Mouse (Mus musculus) left cerebral cortex, postnatal 14 days (tissue): ENCODE results near the gene Fut2. TPM values are rescaled to one million over a fixed set of nuclear protein-coding genes. Genes with fewer than 3 reads are reported as not detected.

Experiments
- DNase-seq, 2 experiments: peaks; one replicate each; pipeline ENCODE4 v3.0.0; 2021 to 2022; ENCODE audit warnings: low spot score in 2 of 2, mixed read lengths in 1 of 2
- intact Hi-C: fragments of 180-260 bp; cut with DNase I; formaldehyde crosslinking; loops from one replicate; pipeline ENCODE4 v1.15.1; 2025
- total RNA-seq, 2 experiments: library from RNA; stranded (reverse); gene quantifications; 2 replicates each; pipeline ENCODE4 v1.2.3; 2021

Gene Fut2
- total RNA-seq, 2 experiments from 2014 or later = 0.19 to 0.46 TPM

DNA sequence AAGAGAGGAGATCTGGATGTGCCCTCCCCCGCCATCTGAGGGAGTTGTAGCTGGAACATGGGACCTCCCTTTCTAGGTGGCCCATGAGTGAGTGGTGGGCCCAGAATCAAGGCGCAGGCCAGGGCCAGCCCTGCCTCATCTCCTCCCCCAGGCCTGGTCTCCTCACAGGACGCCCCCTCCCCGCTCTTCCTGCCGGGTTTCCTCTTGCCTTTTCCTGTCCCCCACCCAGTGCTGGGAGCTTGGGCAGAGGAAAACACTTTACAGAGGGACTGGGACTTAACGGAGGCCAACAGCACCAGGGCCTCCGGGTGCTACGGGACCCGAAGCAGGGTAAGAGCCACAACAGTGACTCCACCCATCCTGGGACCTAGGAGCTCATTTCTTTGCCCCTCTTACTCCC is 38.9 kb downstream of the Fut2 start, which contains the start of gene Rasip1:
Gene Rasip1, plus strand, starts transcription at position 228 of the 400 bp plus-strand sequence.
- intact Hi-C loops = no loop called here
- no peak for DNase-seq

DNA sequence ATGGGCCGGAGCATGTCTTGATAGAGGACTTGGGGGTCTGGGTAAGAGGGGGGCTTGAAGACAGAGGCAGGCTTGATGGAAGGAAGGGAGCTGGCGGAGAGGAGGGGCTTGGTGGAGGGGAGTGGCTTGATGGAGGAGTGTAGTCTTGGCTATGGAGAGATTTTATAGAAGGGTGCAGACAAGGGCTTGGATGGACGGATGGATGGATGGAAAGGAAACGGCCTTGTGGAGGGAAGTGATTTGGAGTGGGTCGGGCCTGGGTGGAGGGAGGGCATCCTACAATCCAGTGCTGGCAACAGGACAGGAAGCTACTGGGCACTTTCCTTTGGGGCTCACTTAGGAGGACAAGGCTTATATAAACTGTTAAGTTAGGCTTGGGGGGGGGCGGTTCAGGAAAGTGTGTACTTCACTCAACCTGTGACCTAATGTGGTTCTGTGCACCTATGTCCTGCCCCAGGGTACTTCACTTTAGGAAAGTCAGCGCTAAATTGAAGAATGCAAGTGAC is 39.6 kb downstream of the Fut2 start:
- intact Hi-C loops = no loop called here

DNA sequence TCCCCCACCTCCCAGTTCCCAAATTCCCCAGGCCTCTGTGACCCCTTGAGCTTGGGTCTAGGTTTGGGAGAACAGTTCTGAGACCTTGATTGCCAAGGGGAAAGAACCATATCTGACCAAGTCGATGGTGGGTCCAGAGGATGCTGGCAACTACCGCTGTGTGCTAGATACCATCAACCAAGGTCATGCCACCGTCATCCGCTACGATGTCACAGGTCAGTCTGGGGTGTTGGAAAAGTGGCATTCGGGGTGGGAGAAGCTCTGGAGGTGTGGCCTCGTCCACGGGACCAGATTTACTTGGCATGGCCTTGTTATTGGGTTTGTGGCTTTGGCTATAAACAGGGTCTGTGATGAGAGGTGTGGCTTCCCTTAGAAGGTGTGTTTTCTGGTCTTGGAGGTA is 40.7 kb downstream of the Fut2 start:
- no peak for DNase-seq
- intact Hi-C loops = no loop called here

More for the DNA sequence above, 39.6 kb downstream of the Fut2 start:
- no peak for DNase-seq

DNA sequence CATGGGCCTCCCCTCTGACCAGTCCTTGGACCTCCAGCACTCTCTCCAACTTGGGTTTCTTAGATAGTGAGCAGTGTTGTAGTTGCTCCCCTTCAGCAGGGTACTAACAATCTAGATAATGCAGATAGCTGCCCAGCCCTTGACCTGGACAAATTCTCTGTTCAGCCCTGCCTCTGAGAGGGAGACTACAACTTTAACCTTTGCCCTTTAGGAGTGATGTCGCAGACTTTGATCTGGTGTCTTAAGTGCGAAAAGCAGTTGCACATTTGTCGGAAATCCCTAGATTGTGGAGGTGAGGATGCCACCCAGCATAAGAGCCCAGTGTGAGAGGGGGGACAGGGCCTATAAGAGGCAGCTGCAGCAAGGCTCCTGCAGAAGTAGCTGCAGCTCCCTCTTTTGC is 41.5 kb downstream of the Fut2 start:
- intact Hi-C loops = no loop called here
- no peak for DNase-seq

DNA sequence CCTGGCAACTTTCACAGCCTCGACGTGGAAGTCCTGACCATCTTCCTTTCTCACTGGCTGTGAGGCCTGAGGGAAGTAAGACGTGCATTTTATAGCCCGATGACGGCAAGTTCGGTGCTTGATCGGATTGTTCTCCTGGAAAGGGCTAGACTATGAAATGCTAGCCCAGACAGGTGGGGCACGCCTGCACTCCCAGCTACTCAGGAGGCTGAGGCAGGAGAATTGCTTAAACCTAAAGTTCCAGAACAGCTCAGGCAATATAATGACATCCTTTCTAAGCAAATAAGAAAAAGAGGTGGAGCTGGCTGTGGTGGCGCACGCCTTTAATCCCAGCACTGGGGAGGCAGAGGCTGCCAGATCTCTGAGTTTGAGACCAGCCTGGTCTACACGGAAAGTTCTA is 42.7 kb downstream of the Fut2 start:
- intact Hi-C loops = no loop called here

DNA sequence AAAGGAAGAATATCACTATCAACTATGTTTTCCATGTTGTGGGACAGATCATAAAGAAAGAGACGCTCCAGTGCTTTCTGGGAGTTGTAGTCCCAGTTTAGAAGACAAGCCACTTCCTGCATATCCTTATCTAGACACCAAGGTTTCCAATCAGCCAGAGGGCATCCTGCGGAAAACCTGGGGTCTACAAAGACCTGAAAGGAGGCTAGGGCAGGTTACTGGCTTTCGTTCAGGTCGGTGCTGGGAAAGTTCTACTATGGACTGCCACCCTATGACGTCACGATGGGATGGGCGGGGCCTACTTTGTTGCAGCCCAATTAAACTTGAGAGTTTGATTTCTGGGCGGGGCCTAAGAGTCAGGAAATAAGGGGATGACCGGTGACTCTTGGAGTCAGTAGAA is 44.8 kb downstream of the Fut2 start, which contains the start of gene Izumo1:
Gene Izumo1, plus strand, starts transcription at position 369 of the 400 bp plus-strand sequence.
- intact Hi-C loops = no loop called here
- no peak for DNase-seq

More for the DNA sequence above, 42.7 kb downstream of the Fut2 start:
- DNase-seq = no peak

DNA sequence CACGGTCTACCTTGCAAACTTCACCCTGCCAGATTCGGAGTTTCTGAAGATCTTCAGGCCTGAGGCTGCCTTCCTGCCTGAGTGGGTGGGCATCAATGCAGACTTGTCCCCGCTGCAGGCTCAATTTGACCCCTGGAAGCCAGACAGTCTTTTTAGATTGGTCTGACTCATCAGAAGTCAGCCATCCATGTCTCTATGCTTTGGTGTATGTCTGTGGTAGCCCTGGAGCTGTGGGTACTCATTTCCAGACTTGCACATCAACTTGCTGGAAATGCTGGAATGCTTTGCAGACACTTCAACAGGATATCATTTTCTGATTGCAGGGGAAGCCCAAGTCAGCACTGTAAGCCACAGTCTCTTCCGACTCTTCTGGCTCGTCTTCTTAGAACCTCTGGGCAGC is 46.6 kb downstream of the Fut2 start:
- DNase-seq = no peak
- intact Hi-C loops = no loop called here

DNA sequence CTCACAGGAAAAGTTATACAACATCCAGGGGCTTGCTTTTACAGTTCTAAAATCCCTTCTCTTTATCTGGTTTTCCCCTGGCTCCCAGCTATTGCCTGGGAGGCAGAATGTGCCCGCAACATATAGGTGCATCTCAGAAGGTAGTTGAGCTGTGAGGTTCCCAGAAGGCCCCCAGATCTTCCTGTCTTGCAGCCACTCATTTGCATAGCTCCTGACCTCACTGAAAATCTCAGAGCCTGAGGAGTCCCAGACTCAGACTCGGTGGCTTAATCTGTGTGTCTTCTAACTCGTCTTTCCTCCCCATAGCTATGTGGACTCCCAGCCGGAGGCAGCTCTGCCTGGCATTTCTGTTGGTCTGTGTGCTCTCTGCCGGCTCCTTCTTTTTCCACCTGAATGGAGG is 47.9 kb downstream of the Fut2 start:
- intact Hi-C loops = no loop called here
- no peak for DNase-seq

DNA sequence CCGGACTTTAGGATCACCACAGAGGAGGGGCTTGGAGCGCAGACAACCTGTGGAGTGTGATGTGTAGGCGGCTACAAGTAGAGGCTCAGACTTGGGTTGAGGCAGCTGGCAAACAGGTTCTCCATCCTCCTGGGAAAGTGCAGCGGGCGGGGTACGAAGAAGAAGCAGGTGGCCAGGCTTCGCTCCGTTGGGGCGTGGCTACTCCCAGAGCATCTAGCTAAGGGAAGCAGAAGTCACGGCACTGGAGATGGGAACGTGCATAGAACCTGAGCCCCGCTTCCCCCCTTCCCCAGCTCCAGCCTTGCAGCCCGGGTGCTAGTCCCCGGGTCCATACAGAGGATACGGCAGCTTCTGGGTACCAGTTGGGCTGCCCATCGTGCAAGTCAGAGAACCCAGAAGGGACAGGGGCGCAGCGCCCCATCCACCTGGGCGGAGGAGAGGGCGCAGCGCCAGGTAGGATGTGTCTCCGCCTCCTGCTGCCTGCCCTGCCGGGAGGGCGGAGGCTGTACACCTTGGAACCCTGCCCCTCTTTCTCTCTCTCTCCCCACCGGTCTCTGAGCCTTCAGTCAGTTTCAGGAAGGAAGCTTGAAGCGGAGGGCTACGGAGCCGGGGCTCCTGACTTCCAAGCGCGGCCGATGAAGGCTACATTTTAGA is 49.0 kb downstream of the Fut2 start, which contains the start of gene Fut1:
Gene Fut1, plus strand, starts transcription at position 248 of the 654 bp plus-strand sequence.
- DNase-seq = peak in 1 of 2 experiments; percentile 38
- intact Hi-C loops = no loop called here

DNA sequence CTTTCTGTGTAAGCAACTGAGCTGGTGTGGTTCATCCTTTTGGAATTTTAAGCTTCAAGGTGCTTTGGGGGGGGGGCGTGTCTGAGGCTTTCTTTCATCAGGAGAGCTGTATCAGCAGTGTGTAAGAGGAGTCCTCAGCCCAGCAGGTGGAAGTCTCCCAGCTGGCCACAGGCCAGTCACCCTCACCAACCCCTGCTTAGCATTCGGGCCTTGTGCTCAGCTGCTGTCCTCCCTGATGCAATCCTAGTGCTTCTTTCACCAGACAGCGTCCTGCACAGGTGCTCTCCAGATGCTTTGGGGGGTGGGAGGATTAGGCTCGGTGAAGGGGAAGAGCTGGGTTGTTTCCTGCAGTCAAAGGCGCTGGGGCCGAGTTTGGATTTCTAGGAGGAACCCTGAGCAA is 49.9 kb downstream of the Fut2 start:
- intact Hi-C loops = no loop called here
- no peak for DNase-seq

DNA sequence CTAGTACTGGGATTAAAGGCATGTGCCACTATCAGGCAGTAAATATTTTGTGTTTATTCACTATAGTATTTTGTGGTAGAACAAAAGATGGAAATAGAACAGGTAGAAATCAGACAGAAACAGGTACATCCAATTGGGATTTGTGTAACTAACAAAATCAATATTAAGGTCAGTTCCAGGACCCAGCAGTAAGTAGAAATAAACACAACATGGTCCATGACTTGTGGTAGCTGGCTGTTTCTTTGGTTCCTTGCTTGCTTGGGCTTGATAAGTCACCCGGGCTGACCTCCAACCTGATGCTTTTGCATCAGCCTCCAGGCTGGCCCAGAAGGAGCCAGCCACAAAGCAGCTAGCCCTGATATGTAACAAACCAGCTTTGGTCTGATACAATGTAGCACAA is 56.7 kb downstream of the Fut2 start:
- intact Hi-C loops = loop anchor here (10.0 kb wide), 1 partner anchor 55 kb away; the partner anchor contains the start of gene Fut2
- DNase-seq = no peak

DNA sequence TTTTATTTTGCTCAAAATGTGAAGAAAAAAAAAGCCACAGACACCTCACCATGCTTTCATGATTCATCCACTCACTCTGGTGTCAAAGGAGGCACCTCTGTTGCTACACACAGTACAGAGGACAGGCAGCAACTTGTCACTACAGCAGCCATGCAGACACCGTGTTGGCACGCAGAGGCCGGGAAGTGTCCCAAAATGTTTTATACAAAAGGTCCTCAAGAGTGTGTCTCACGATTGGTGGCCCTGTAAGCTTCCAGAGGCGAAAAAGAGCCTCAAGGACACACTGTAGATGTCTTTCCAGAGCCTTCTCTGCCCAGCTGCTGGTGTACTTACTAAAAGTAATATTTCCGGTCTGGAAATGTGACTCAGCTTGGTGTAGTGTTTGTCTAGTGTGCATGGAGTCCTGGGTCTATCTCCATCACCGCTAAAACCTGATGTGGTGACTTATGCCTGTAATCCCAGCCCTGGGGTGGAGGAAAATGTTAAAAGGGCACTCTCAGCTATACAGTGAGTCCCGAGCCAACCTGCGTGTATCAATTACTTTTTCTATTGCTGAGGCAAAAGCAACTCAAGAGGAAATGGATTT is 60.4 kb downstream of the Fut2 start:
- intact Hi-C loops = loop anchor here (10.0 kb wide), 1 partner anchor 59 kb away; the partner anchor contains the start of gene Fut2
- DNase-seq = no peak

DNA sequence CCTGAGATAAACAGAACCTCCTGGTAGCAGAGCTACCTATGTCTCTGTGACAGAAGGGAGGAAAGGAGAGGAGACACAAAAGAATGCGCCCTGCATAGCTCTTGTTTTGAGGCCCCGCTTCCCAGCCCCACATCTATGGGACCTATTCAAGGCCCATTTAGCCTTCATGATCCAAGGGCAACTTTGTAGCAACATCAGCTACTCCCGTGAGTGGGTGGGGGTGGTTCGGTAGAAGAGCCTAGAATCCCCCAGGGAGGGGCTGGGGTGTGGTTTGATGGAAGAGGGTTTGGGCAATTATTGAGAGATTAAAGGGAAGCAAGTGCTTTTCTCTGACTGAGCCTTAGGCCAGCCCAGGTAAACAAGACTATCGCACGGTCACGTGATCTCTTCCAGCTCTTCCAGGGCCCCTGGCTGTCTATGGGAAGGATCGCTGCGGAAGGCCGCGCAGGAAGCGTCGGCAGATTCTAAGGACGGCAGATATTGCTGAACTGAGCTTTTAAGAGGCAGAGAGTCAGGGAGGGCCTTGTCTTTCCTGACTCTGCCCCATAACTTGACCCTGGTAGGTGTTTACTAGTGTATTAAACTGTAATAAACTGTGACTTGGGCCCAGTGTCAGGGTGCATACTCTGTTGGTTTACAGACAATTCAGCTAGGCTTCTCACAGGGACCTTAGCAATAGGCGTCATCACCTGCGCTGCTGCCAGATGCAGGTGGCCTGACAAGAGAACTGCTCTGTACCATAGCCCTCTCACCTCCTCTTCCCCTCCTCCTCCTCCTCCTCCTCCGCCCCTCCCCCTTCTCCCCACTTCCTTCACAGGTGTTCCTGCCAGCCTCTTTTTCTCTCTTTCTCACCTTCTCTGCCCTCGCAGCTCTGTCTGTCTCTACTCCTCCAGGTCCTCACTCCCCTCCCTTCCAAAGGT is 67.0 kb downstream of the Fut2 start:
- no peak for DNase-seq
- intact Hi-C loops = loop anchor here (5.0 kb wide), 1 partner anchor 83 kb away; the partner anchor contains the start of gene Ntn5

Other genes starting within 250 kb of the Fut2 start
- gene Lhb, start 245.6 kb downstream of the Fut2 start, total RNA-seq = not detected
- gene Gys1, start 231.6 kb downstream of the Fut2 start, total RNA-seq = 10 to 100 TPM; 14.4 to 16.3 TPM
- 10 to 100 TPM; 32.1 to 35.6 TPM for gene Ruvbl2, start 228.3 kb downstream of the Fut2 start, total RNA-seq
- 100 to 1,000 TPM; 287 to 302 TPM for gene Ftl1, start 206.5 kb downstream of the Fut2 start, total RNA-seq
- gene Bax, start 199.5 kb downstream of the Fut2 start, total RNA-seq = 10 to 100 TPM; 75.0 to 81.0 TPM
- gene Tulp2, start 184.5 kb downstream of the Fut2 start, total RNA-seq = not detected
- gene Gm45808, start 179.6 kb downstream of the Fut2 start, total RNA-seq = 1 to 10 TPM in 1 of 2 experiments, under 1 TPM in 1; 0.88 to 1.7 TPM
- 1 to 10 TPM; 2.8 to 2.9 TPM for gene Dhdh, start 177.6 kb downstream of the Fut2 start, total RNA-seq
- gene Nucb1, start 156.0 kb downstream of the Fut2 start, total RNA-seq = 100 to 1,000 TPM; 109 to 110 TPM
- gene Ppp1r15a, start 140.1 kb downstream of the Fut2 start, total RNA-seq = 10 to 100 TPM; 24.2 to 33.3 TPM
- gene Plekha4, start 140.1 kb downstream of the Fut2 start, total RNA-seq = 1 to 10 TPM; 1.0 to 2.4 TPM
- not detected for gene Hsd17b14, start 111.5 kb downstream of the Fut2 start, total RNA-seq
- gene Bcat2, start 96.2 kb downstream of the Fut2 start, total RNA-seq = 10 to 100 TPM; 22.6 to 25.2 TPM
- not detected for gene Fgf21, start 50.9 kb downstream of the Fut2 start, total RNA-seq
- not detected for gene Fut1, start 49.1 kb downstream of the Fut2 start, total RNA-seq
- gene Izumo1, start 44.6 kb downstream of the Fut2 start, total RNA-seq = under 1 TPM in 1 of 2 experiments, not detected in 1; 0.26 TPM
- 10 to 100 TPM; 11.2 to 11.3 TPM for gene Rasip1, start 38.9 kb downstream of the Fut2 start, total RNA-seq
- 1 to 10 TPM; 2.2 to 2.6 TPM for gene Mamstr, start 26.4 kb downstream of the Fut2 start, total RNA-seq
- 1 to 10 TPM in 1 of 2 experiments, under 1 TPM in 1; 0.91 to 1.5 TPM for gene Ntn5, start 17.6 kb upstream of the Fut2 start, total RNA-seq
- gene Sec1, start 28.0 kb upstream of the Fut2 start, total RNA-seq = under 1 TPM; 0.20 to 0.30 TPM
- 100 to 1,000 TPM; 168 to 172 TPM for gene Car11, start 33.4 kb upstream of the Fut2 start, total RNA-seq
- 10 to 100 TPM; 68.7 to 83.5 TPM for gene Dbp, start 38.7 kb upstream of the Fut2 start, total RNA-seq
- 100 to 1,000 TPM; 369 to 389 TPM for gene Rpl18, start 49.1 kb upstream of the Fut2 start, total RNA-seq
- 10 to 100 TPM; 28.8 to 32.7 TPM for gene Sphk2, start 51.6 kb upstream of the Fut2 start, total RNA-seq
- gene Fam83e, start 54.8 kb upstream of the Fut2 start, total RNA-seq = under 1 TPM; 0.24 to 0.34 TPM
- not detected for gene Spaca4, start 59.4 kb upstream of the Fut2 start, total RNA-seq
- 100 to 1,000 TPM; 261 to 275 TPM for gene Lmtk3, start 117.3 kb upstream of the Fut2 start, total RNA-seq
- gene Sult2b1, start 118.3 kb upstream of the Fut2 start, total RNA-seq = 10 to 100 TPM in 1 of 2 experiments, 1 to 10 TPM in 1; 10.0 to 13.0 TPM
- gene Cyth2, start 148.2 kb upstream of the Fut2 start, total RNA-seq = 100 to 1,000 TPM; 227 to 229 TPM
- 1 to 10 TPM; 1.8 to 1.9 TPM for gene Kcnj14, start 158.4 kb upstream of the Fut2 start, total RNA-seq
- 10 to 100 TPM; 21.0 to 22.2 TPM for gene Grwd1, start 164.6 kb upstream of the Fut2 start, total RNA-seq
- 10 to 100 TPM; 87.1 to 98.6 TPM for gene Kdelr1, start 206.4 kb upstream of the Fut2 start, total RNA-seq
- 10 to 100 TPM; 21.2 to 22.3 TPM for gene Grin2d, start 212.0 kb upstream of the Fut2 start, total RNA-seq
- under 1 TPM; 0.36 to 0.53 TPM for gene Syngr4, start 230.3 kb upstream of the Fut2 start, total RNA-seq
- 10 to 100 TPM; 22.1 to 25.7 TPM for gene Tmem143, start 230.5 kb upstream of the Fut2 start, total RNA-seq